Comparison of ENCODE assay signal across 23 mouse cellular contexts in the genomic region with DNA sequence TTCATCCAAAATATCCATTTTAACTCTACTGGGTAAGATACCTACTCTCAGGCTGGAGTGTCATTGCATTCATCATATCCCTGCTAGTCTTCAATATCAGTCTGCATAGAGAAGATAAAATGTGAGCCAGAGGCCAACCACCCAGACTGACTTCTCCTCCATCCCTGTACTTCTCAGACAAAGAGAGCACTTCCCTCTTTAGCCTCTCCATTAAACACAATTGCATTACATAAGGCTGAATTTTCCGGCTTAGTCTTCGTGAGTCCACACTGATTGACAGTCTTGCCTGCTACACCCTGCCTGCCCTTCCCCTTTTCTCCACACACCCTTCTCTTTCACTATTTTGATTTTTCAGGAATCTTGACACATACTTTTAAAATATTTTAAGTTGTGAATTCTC.
DNase-seq lines count a peak whose midpoint lies in the region; ATAC-seq lines count a peak whose summit lies in the region.
"Had no signal": no experiment of that assay in that cellular context is flagged by ENCODE, and none has a peak within 500 bp of the region (broad histone marks: within the 10 kb centered on the region; RNA-seq: fewer than 3 reads in every experiment).

No protein-coding gene starts in this region.

- H3K4me3 ChIP-seq in embryonic facial prominence, embryonic 10.5 days = no peak overlapping the region
- H3K4me3 ChIP-seq: embryonic facial prominence, embryonic 13.5 days; embryonic facial prominence, embryonic 15.5 days; erythroblast, embryonic 14.5 days; forebrain, embryonic 10.5 days; forebrain, embryonic 12.5 days had no signal

- H3K9me3 ChIP-seq in embryonic facial prominence, embryonic 10.5 days = no peaks in the 10 kb centered on the region
- H3K9me3 ChIP-seq: embryonic facial prominence, embryonic 13.5 days; embryonic facial prominence, embryonic 15.5 days; forebrain, embryonic 10.5 days; forebrain, embryonic 12.5 days had no signal

- ATAC-seq in granulocyte monocyte progenitor cell, adult 5-6 weeks (replicated peaks; ENCODE audit: poor library complexity, severe bottlenecking) = peak; percentile 63
- peak; percentile 65 for ATAC-seq in megakaryocyte progenitor cell, adult 5-6 weeks (replicated peaks; ENCODE audit: poor library complexity)
- ATAC-seq: forebrain, embryonic 14.5 days; forebrain, embryonic 16.5 days had no signal

- H3K36me3 ChIP-seq in embryonic facial prominence, embryonic 10.5 days (replicated peaks) = no peaks in the 10 kb centered on the region
- H3K36me3 ChIP-seq: embryonic facial prominence, embryonic 13.5 days; embryonic facial prominence, embryonic 15.5 days; forebrain, embryonic 10.5 days; forebrain, embryonic 12.5 days had no signal

- no peaks in the 10 kb centered on the region for H3K27me3 ChIP-seq in embryonic facial prominence, embryonic 10.5 days (replicated peaks; ENCODE audit: low read depth, poor library complexity, severe bottlenecking)
- H3K27me3 ChIP-seq: embryonic facial prominence, embryonic 13.5 days; embryonic facial prominence, embryonic 15.5 days; forebrain, embryonic 12.5 days had no signal

- DNase-seq in MEL-GATA-1-ER (ENCODE audit: extremely low read depth, low read depth) = peak; percentile 85
- DNase-seq in retina, embryonic 14.5 days (ENCODE audit: low spot score) = no peak
- DNase-seq in right cerebral cortex, adult 2 months (ENCODE audit: low spot score in 2 of 2) = no peak
- DNase-seq in embryonic facial prominence, embryonic 10.5 days (ENCODE audit: low spot score) = no peak
- no peak for DNase-seq in kidney, postnatal 4 days
- DNase-seq: adrenal gland, adult 2 months; adrenal gland, postnatal 10 days; adrenal gland, postnatal 25 days; cerebellum, adult 11 months; cerebellum, adult 18-20 months; cerebellum, adult 8-10 months; cerebellum, adult 9-11 months; cerebellum, postnatal 14 days; cerebellum, postnatal 36 days had no signal

- no peaks in the 10 kb centered on the region for H3K4me1 ChIP-seq in embryonic facial prominence, embryonic 10.5 days
- H3K4me1 ChIP-seq: embryonic facial prominence, embryonic 13.5 days; embryonic facial prominence, embryonic 15.5 days; forebrain, embryonic 10.5 days; forebrain, embryonic 12.5 days had no signal

- H3K27ac ChIP-seq in embryonic facial prominence, embryonic 10.5 days (replicated peaks) = no peak overlapping the region
- H3K27ac ChIP-seq: embryonic facial prominence, embryonic 13.5 days; embryonic facial prominence, embryonic 15.5 days; forebrain, embryonic 10.5 days; forebrain, embryonic 12.5 days had no signal

- WGBS in embryonic facial prominence, embryonic 10.5 days = 87% methylated on average over 2 of the region's 2 CpGs
